Mouse (Mus musculus) CH12.LX (cell line): Measurements from ENCODE around the gene Knl1. TPM values are rescaled to one million over a fixed set of nuclear protein-coding genes. Genes with fewer than 3 reads are reported as not detected.

Source experiments
- DNase-seq: peaks from one replicate; pipeline ENCODE4 v3.0.0-alpha.2; 2013; ENCODE audit errors: extremely low read depth
- H3K27ac ChIP-seq: 2 replicates; pipeline ENCODE4 v1.5.1; 2012; ENCODE audit warnings: low read depth, mild to moderate bottlenecking, control low read depth, moderate library complexity; ENCODE audit not compliant: insufficient read depth
- H3K27me3 ChIP-seq: replicated peaks from 2 replicates; pipeline ENCODE3; 2012; ENCODE audit warnings: inconsistent platforms
- H3K36me3 ChIP-seq, 2 experiments: replicated peaks in 1 of 2; 2 replicates each; pipeline versions ENCODE3 to v1.6.1; 2012; ENCODE audit warnings: inconsistent platforms in 1 of 2, low read length in 1 of 2, mild to moderate bottlenecking in 1 of 2, mixed read lengths in 1 of 2, moderate library complexity in 1 of 2; ENCODE audit not compliant: control insufficient read depth in 1 of 2, insufficient read depth in 1 of 2
- H3K4me1 ChIP-seq, 2 experiments: 2 replicates each; pipeline ENCODE4 v1.6.1; 2012; ENCODE audit warnings: inconsistent platforms in 1 of 2, moderate library complexity in 1 of 2; ENCODE audit not compliant: insufficient read depth in 2 of 2, control insufficient read depth in 1 of 2
- H3K4me2 ChIP-seq: 2 replicates; pipeline ENCODE4 v1.6.1; 2012; ENCODE audit warnings: low read depth, mild to moderate bottlenecking, control low read depth; ENCODE audit not compliant: poor library complexity, insufficient read depth, severe bottlenecking
- H3K4me3 ChIP-seq, 3 experiments: fragments of 150-350 bp in 1 of 3; sonication (generic) in 1 of 3; replicated peaks in 1 of 3; 2 replicates each; pipeline versions ENCODE3 to v1.5.1; 2011 to 2012; ENCODE audit warnings: low read depth in 2 of 3, low read length in 2 of 3, mild to moderate bottlenecking in 2 of 3, moderate library complexity in 2 of 3, control low read depth in 1 of 3, improper control_type of control experiment in 1 of 3, inconsistent platforms in 1 of 3, mixed read lengths in 1 of 3; ENCODE audit not compliant: poor library complexity in 1 of 3
- H3K79me2 ChIP-seq: replicated peaks from 2 replicates; pipeline ENCODE4 v1.6.1; 2012; ENCODE audit warnings: mild to moderate bottlenecking, moderate library complexity; ENCODE audit not compliant: control insufficient read depth, poor library complexity, insufficient read depth, severe bottlenecking; ENCODE audit errors: extremely low read depth
- H3K9ac ChIP-seq: 2 replicates; pipeline ENCODE4 v1.6.1; 2012; ENCODE audit warnings: low read depth, mild to moderate bottlenecking, control low read depth, moderate library complexity; ENCODE audit not compliant: insufficient read depth
- H3K9me3 ChIP-seq: replicated peaks from 2 replicates; pipeline ENCODE3; 2012; ENCODE audit warnings: low read length, inconsistent platforms, mixed read lengths
- CHD2 ChIP-seq: IDR thresholded peaks from 2 replicates; pipeline ENCODE4 v1.6.1; 2011; ENCODE audit warnings: low read length, improper control_type of control experiment
- E2F4 ChIP-seq: IDR thresholded peaks from 2 replicates; pipeline ENCODE4 v1.6.1; 2011; ENCODE audit warnings: low read depth, low read length, improper control_type of control experiment; ENCODE audit not compliant: insufficient replicate concordance
- JUN ChIP-seq: IDR thresholded peaks from 2 replicates; pipeline ENCODE4 v1.6.1; 2011; ENCODE audit warnings: low read depth, mild to moderate bottlenecking, low read length, improper control_type of control experiment, moderate library complexity; ENCODE audit not compliant: insufficient read depth
- KAT2A ChIP-seq: IDR thresholded peaks from 2 replicates; pipeline ENCODE4 v1.6.1; 2012; ENCODE audit warnings: low read length, improper control_type of control experiment, inconsistent platforms; ENCODE audit not compliant: insufficient replicate concordance
- MAFK ChIP-seq: IDR thresholded peaks from 2 replicates; pipeline ENCODE4 v1.6.1; 2011; ENCODE audit warnings: low read length, improper control_type of control experiment; ENCODE audit not compliant: insufficient replicate concordance
- MYC ChIP-seq: IDR thresholded peaks from 2 replicates; pipeline ENCODE4 v1.6.1; 2011; ENCODE audit warnings: low read depth, mild to moderate bottlenecking, improper control_type of control experiment, low read length
- POLR2AphosphoS2 ChIP-seq: IDR thresholded peaks from 2 replicates; pipeline ENCODE4 v1.6.1; 2011; ENCODE audit warnings: low read depth, low read length, improper control_type of control experiment
- RCOR1 ChIP-seq: conservative IDR thresholded peaks from 2 replicates; pipeline ENCODE4 v1.6.1; 2012; ENCODE audit warnings: low read depth, mild to moderate bottlenecking, inconsistent platforms, low read length, improper control_type of control experiment
- ZC3H11A ChIP-seq: IDR thresholded peaks from 2 replicates; pipeline ENCODE4 v1.6.1; 2012; ENCODE audit warnings: low read depth, mild to moderate bottlenecking, inconsistent platforms, low read length, improper control_type of control experiment
- ZNF384 ChIP-seq: IDR thresholded peaks from 2 replicates; pipeline ENCODE4 v1.6.1; 2012; ENCODE audit warnings: low read depth, low read length, improper control_type of control experiment, inconsistent platforms
- dilution Hi-C: fragments of 300-500 bp; cut with MboI; formaldehyde crosslinking; loops from 2 replicates; pipeline ENCODE4 v1.14.3; 2020; ENCODE audit warnings: low sequenced_read_pairs; ENCODE audit not compliant: extremely low pct_unique_long_range_greater_than_20kb, extremely low pct_ligation_motif_present
- in situ Hi-C: fragments of 300-500 bp; cut with MboI; formaldehyde crosslinking; loops from 3 replicates; pipeline ENCODE4 v1.14.3; 2019; ENCODE audit warnings: low sequenced_read_pairs, low pct_ligation_motif_present, low pct_unique_long_range_greater_than_20kb, mixed read lengths
- polyA plus RNA-seq: library from polyadenylated mRNA; unstranded; fragments of >175 nt; gene quantifications from 2 replicates; pipeline ENCODE4 v1.2.1, GENCODE M21; 2012; ENCODE audit warnings: low read depth; ENCODE audit not compliant: insufficient read length
- total RNA-seq, 2 experiments: library from RNA; depleted of rRNA; stranded (reverse); fragments of 300-350 nt in 1 of 2; fragments of >200 nt in 1 of 2; gene quantifications; 2 replicates each; pipeline ENCODE4 v1.2.3; 2012 to 2014

Gene Knl1
- total and polyA plus RNA-seq, 3 experiments: 13.7 to 23.8 (median 19.9) TPM

DNA sequence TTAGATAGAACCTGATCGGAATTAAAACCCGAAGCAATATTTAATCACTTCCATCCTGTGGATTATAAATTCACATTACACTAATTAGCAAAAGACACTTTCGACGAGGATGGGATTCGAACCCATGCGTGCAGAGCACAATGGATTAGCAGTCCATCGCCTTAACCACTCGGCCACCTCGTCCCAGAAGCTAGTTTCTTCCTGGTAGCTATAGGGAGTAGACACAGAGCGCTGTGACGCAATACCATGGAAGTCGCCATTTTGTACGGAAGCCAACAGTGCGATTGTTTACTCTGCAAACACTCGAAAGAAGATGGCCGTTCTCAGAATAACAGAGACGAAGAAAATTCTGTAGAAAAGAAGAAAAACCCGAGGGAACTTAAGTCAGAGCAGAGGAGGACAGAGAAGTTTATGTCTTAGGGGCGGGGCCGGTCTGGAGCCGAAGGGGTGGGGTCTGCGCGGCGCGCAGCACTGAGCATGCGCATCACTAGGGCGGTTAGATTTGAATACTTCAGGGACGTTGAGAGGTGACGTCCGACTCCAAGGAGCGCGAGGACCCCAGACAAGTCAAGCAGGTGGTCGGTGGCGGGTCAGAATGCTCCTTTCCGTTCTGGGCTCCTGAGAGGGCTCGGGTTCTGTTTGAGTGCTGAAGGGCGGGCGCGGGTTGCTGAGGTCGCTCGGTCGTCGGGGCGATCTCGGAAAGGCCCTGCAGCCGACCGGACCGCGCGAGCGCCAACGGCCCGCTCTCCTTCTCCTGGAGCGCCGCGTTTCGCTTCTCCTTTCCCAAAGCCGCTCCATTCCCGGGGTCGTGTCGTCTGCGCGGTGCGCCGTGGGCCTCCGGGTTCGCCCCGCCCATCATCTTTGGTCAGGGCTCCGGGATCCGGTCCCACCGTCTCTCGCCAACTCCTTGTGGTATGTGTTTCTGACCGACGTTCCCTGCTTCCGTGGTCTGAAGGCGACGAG, at the start of gene Knl1 (continued):
- peak; percentile 47; the same call in 1 of the 2 replicates for TF ChIP-seq MYC

DNA sequence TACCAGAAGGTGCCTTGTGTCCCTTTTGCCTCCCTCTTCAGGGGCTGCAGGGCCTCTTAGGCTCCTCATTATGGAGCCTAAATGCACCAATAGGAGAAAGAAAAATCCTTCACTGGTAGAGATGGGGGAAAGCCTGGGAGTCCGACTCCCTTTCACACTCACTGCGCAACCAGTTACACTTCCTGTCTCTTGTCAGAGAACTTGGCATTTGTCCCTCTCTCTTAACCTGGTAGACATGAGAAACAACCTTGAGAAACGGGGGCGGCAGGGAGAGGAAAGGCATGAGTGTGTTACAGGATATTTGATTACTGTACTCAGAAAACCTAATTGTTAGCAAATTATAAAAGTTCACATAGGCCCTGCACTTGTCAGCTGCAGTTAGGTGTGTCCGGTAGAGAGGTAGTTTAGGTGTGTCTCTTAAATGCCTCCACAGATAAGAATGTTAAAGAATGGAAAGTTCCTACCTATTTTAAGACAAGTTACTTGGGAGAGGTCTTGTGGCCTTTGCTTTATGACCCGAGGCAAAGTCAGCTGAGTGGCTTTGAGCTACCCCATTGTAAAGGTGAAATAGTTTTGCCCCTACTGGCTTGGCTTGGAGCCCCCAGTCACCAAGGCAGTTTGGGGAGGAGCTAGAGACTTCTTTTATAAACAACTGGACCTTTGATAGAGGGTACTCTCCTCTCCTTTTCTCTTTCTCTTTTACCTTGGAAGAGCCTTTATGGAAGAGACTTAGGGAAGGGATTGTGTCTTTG, 48.6 kb upstream of the Knl1 start:
- H3K4me2 ChIP-seq: no peak overlapping the region
- dilution Hi-C loops: no loop called here

DNA sequence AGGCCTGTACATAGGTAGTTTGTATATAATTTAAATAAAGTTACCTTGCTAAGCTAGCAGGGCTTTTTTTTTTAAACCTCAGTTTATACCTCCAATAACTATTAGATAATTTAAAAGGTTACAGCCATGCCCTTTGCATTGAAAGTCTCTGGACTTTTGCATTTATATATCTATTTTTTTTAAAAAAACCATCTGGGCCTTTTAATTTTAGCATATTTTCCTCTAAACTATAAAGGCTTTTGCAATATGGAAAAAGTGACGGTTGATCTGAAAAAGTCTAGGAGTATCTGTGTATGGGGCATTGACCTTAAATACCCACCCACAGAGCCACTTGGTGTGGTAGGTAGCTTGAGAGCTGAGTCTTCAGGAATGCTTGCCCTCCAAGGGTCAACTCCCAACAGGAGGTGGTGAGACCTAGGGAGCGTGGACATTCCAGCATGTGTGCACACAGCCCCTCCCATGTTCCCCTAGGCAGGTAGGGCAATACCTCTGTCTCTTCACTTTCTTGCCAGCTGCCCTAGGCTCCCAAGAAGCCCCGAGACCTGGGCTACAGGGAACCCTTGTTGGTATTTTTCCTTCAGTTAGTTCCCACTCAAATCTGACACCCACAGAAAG, 47.8 kb upstream of the Knl1 start:
- in situ Hi-C loops: no loop called here
- peaks cover 7% of the 10 kb centered on the region for H3K27me3 ChIP-seq

More for the DNA sequence above, 48.6 kb upstream of the Knl1 start:
- no peak overlapping the region for H3K27ac ChIP-seq
- peaks cover 13% of the 10 kb centered on the region for H3K27me3 ChIP-seq
- no peak overlapping the region for H3K4me3 ChIP-seq
- H3K9me3 ChIP-seq: no peaks in the 10 kb centered on the region
- no peak for DNase-seq
- H3K9ac ChIP-seq: no peak overlapping the region
- no peaks in the 10 kb centered on the region for H3K79me2 ChIP-seq
- H3K4me1 ChIP-seq: peaks cover 5 to 19% of the 10 kb centered on the region in 2 experiments
- TF ChIP-seq E2F4 (no peak), CHD2 (no peak), ZC3H11A (no peak), RCOR1 (no peak), KAT2A (no peak), MYC (no peak)
- no peaks in the 10 kb centered on the region for H3K36me3 ChIP-seq
- in situ Hi-C loops: no loop called here

More for the DNA sequence above, 47.8 kb upstream of the Knl1 start:
- TF ChIP-seq JUN (peak; percentile 64), POLR2AphosphoS2 (no peak), MAFK (no peak), ZNF384 (peak; percentile 67)
- Histone ChIP-seq H3K4me2 (no peak overlapping the region), H3K36me3 (no peaks in the 10 kb centered on the region), H3K27ac (no peak overlapping the region), H3K79me2 (no peaks in the 10 kb centered on the region), H3K4me3 (no peak overlapping the region), H3K9ac (no peak overlapping the region), H3K4me1 (peaks cover 5 to 19% of the 10 kb centered on the region in 2 experiments), H3K9me3 (no peaks in the 10 kb centered on the region)
- dilution Hi-C loops: no loop called here
- no peak for DNase-seq
